Mouse (Mus musculus) heart, adult 8-10 months (tissue): ENCODE measurements at regions not wholly inside any gene's neighbourhood (a gene's known extent, or its start where the extent isn't known, plus 50 kb on each side); places are given as distances from the start of the nearest gene placed in this dataset.
A peak's percentile ranks its signal among the peaks of the same experiment; 100 is the strongest.

Experiments used
- DNase-seq: peaks from one replicate; pipeline ENCODE4 v3.0.0; 2022; ENCODE audit warnings: low spot score

GRCm38 (mm10) chr2:12033518-12034322, 256.0 kb downstream of the Ankrd16 start:
- peak; percentile 36 for DNase-seq

- DNase-seq: no peak
Observed at GRCm38 (mm10) chr2:12034323-12034585, 256.6 kb downstream of the Ankrd16 start.

- no peak for DNase-seq
Observed at GRCm38 (mm10) chr2:12049386-12049785, 252.3 kb downstream of the Itga8 start.

DNA sequence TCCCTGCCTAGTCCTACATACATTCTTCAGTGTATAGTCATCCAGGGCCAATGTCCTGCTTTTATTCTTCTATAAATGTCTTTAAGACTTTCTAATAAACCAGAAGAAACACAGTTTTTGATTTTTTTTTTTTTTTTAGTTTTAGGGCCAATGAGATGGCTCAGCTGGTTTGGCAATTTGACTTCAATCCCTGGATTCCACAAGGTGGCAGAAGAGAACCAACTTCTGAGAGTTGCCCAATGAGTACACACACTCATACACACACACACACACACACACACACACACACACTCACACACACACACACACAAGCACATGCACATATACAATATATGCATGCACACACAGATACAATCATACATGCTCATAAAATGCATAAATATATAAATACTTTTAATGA, 251.8 kb downstream of the Itga8 start:
- DNase-seq: no peak

DNA sequence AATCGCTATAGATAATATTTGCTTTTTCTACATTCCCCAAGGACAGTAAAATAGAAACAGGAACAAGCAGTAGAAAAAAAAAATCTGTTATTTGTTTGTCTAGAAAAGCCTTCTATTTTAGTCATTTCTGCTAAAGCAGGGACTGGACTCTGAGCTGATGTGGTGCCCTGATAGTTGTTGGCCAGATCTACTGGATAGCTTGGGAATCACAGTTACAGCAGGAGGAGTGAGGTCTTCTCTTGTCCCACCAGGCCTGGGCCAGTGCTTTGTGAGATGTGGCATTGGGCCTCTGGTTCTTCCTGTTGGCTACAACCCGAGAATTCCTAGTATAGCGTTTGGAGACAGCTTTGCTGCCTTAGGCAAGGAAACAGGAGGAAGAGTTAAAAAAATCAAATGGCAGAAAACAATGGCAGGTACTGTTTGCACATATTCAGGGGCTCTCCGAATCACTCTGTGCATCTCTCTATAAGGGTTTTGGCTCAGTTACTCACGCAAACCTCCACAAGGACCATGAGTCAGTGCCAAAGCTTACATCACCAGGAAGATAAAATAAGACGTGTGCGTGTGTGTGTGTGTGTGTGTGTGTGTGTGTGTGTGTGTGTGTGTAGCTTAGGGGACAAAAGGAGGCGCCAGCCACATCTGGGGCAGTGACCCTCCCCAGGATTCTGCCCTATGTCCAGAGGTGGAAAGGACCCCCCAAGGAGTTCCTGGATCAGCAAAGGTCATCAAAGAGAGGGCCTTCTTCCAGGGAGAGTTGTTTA, 248.1 kb downstream of the Itga8 start:
- peak; percentile 39 for DNase-seq

- DNase-seq: no peak
Observed at GRCm38 (mm10) chr2:12054165-12054500, 247.6 kb downstream of the Itga8 start.
